Mouse (Mus musculus): ENCODE results near the gene Panx2.

GRCm38 (mm10) chr15:89098616-89099015 is 39.1 kb downstream of the Panx2 start:
- TF ChIP-seq CTCF (IDR thresholded peaks at IDR 0.05; ENCODE audit: control insufficient read depth, insufficient read depth, insufficient read length) (no peak), CEBPB (IDR thresholded peaks at IDR 0.05; ENCODE audit: low read depth) (no peak), MAX (IDR thresholded peaks at IDR 0.05) (no peak), MYOG (IDR thresholded peaks at IDR 0.05; ENCODE audit: control insufficient read depth, extremely low read depth, insufficient read length) (no peak), USF1 (IDR thresholded peaks at IDR 0.05; ENCODE audit: low read depth) (no peak), MYOD1 (IDR thresholded peaks at IDR 0.05; ENCODE audit: control insufficient read depth, insufficient read length, low read depth) (no peak)
